ENCODE assay signal across 13 mouse cellular contexts in the genomic region with DNA sequence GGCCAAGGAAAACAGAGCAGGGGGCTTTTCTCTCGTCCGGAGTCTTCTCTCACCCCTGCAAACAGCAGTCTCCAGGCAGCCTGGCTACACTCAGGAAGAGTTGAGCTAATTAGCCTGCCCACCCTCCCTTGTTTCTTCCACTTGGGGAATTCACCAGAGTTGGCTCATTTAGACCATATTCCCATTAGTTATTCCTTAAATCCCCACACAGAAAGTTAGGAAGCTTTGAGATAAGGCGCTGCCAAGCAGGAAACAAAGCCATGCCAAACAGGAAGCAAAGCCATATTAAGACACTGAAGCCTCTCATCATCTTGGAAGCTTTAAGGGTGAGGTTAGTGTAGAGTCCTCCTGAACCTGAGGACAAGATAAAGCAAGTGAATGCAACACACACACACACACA. TPM values are rescaled to one million over a fixed set of nuclear protein-coding genes. Genes with fewer than 3 reads are reported as not detected.
A peak's percentile ranks its signal among the peaks of the same experiment; 100 is the strongest.
DNase-seq lines count a peak whose midpoint lies in the region; ATAC-seq and TF ChIP-seq lines count a peak whose summit lies in the region.
"Had no signal": no experiment of that assay in that cellular context is flagged by ENCODE, and none has a peak within 500 bp of the region (broad histone marks: within the 10 kb centered on the region; RNA-seq: fewer than 3 reads in every experiment).

No protein-coding gene starts in this region.

- no peaks in the 10 kb centered on the region for H3K27me3 ChIP-seq in heart, embryonic 14.5 days (ENCODE audit: control insufficient read depth, insufficient read depth, low read length)
- no peaks in the 10 kb centered on the region for H3K27me3 ChIP-seq in kidney, embryonic 16.5 days (ENCODE audit: insufficient read depth, low read length)
- no peaks in the 10 kb centered on the region for H3K27me3 ChIP-seq in lung, embryonic 16.5 days (ENCODE audit: control insufficient read depth, insufficient read depth, low read depth, low read length)
- H3K27me3 ChIP-seq in cerebellum, adult 2 months (ENCODE audit: control insufficient read depth, insufficient read depth, low read length): no peaks in the 10 kb centered on the region
- H3K27me3 ChIP-seq: embryonic facial prominence, embryonic 12.5 days had no signal

- TF ChIP-seq CTCF in cerebellum, adult 2 months (IDR thresholded peaks at IDR 0.05; ENCODE audit: borderline replicate concordance, insufficient read depth, low read depth, low read length): no peak

- H3K27ac ChIP-seq in heart, embryonic 14.5 days (replicated peaks in 1 of 2; ENCODE audit: control insufficient read depth in 1 of 2, insufficient read depth in 1 of 2, low read depth in 2 of 2, low read length in 2 of 2): 0 out of 4 replicates have a peak overlapping the region, but pooled peaks of 1 of the 2 experiments have one; percentile 38
- no peak overlapping the region for H3K27ac ChIP-seq in kidney, embryonic 16.5 days (ENCODE audit: low read length)
- no peak overlapping the region for H3K27ac ChIP-seq in lung, embryonic 16.5 days (ENCODE audit: low read length)
- H3K27ac ChIP-seq in cerebellum, adult 2 months (ENCODE audit: insufficient read depth, low read length): no peak overlapping the region
- H3K27ac ChIP-seq: embryonic facial prominence, embryonic 12.5 days had no signal

- no peak overlapping the region for H3K4me2 ChIP-seq in heart, embryonic 14.5 days (ENCODE audit: low read length)
- H3K4me2 ChIP-seq in kidney, embryonic 16.5 days (replicated peaks; ENCODE audit: low read depth, low read length): no peak overlapping the region
- H3K4me2 ChIP-seq in lung, embryonic 16.5 days (ENCODE audit: low read depth, low read length): no peak overlapping the region
- H3K4me2 ChIP-seq: embryonic facial prominence, embryonic 12.5 days had no signal

- no peak overlapping the region for H3K4me3 ChIP-seq in heart, embryonic 14.5 days (ENCODE audit: control insufficient read depth in 1 of 2, insufficient read depth in 1 of 2, low read depth in 1 of 2, low read length in 2 of 2)
- no peak overlapping the region for H3K4me3 ChIP-seq in kidney, embryonic 16.5 days (ENCODE audit: low read length)
- H3K4me3 ChIP-seq in lung, embryonic 16.5 days (ENCODE audit: low read length): no peak overlapping the region
- no peak overlapping the region for H3K4me3 ChIP-seq in cerebellum, adult 2 months (replicated peaks; ENCODE audit: insufficient read depth, low read depth, low read length)
- H3K4me3 ChIP-seq: embryonic facial prominence, embryonic 12.5 days had no signal

- H3K4me1 ChIP-seq in heart, embryonic 14.5 days (ENCODE audit: control insufficient read depth in 2 of 2, insufficient read depth in 2 of 2, low read length in 2 of 2): peaks cover 5 to 9% of the 10 kb centered on the region in 2 experiments
- no peaks in the 10 kb centered on the region for H3K4me1 ChIP-seq in kidney, embryonic 16.5 days (ENCODE audit: insufficient read depth, low read length)
- no peaks in the 10 kb centered on the region for H3K4me1 ChIP-seq in lung, embryonic 16.5 days (replicated peaks; ENCODE audit: control insufficient read depth, insufficient read depth, low read length)
- H3K4me1 ChIP-seq in cerebellum, adult 2 months (ENCODE audit: control insufficient read depth, insufficient read depth, low read length): no peaks in the 10 kb centered on the region
- H3K4me1 ChIP-seq: embryonic facial prominence, embryonic 12.5 days had no signal

- ATAC-seq in heart, embryonic 14.5 days (ENCODE audit: insufficient number of reproducible peaks, insufficient read depth, low FRiP score, low read depth): peak; percentile 64
- peak; percentile 51; the same call in 1 of the 2 replicates for ATAC-seq in kidney, embryonic 16.5 days (ENCODE audit: low FRiP score, low TSS enrichment)
- peak; percentile 52 for ATAC-seq in lung, embryonic 16.5 days (ENCODE audit: low read depth)
- ATAC-seq: forebrain, postnatal 0 days had no signal

- no peak for TF ChIP-seq POLR2A in cerebellum, adult 2 months (IDR thresholded peaks at IDR 0.05; ENCODE audit: borderline replicate concordance, insufficient read depth, low read length)

- 42% methylated on average over 3 of the region's 3 CpGs for WGBS in heart, embryonic 14.5 days
- 58% methylated on average over 3 of the region's 3 CpGs for WGBS in kidney, embryonic 16.5 days
- 37% methylated on average over 3 of the region's 3 CpGs for whole genome bisulfite sequencing in lung, embryonic 16.5 days
- WGBS in cerebellum, adult 2 months: 53% methylated on average over 3 of the region's 3 CpGs

- H3K9me3 ChIP-seq in heart, embryonic 14.5 days (ENCODE audit: control insufficient read depth, low read length): no peaks in the 10 kb centered on the region
- H3K9me3 ChIP-seq in kidney, embryonic 16.5 days (ENCODE audit: low read length): no peaks in the 10 kb centered on the region
- H3K9me3 ChIP-seq in lung, embryonic 16.5 days (ENCODE audit: control insufficient read depth, low read length): no peaks in the 10 kb centered on the region
- H3K9me3 ChIP-seq: embryonic facial prominence, embryonic 12.5 days had no signal

- no peak overlapping the region for H3K9ac ChIP-seq in heart, embryonic 14.5 days (ENCODE audit: low read length)
- no peak overlapping the region for H3K9ac ChIP-seq in kidney, embryonic 16.5 days (replicated peaks; ENCODE audit: low read length)
- no peak overlapping the region for H3K9ac ChIP-seq in lung, embryonic 16.5 days (ENCODE audit: low read length)
- H3K9ac ChIP-seq: embryonic facial prominence, embryonic 12.5 days; forebrain, postnatal 0 days had no signal

- peak; percentile 28 to 69 for DNase-seq in adrenal gland, adult (ENCODE audit: inconsistent age in 2 of 2, low spot score in 1 of 2)
- DNase-seq in adrenal gland, adult 18-20 months (ENCODE audit: low spot score in 2 of 2): no peak
- DNase-seq in cerebellum, adult 2 months: no peak
- no peak for DNase-seq in spleen, adult 18-20 months
- no peak for DNase-seq in cerebellum, adult 8-10 months
- DNase-seq: cerebellum, adult 18-20 months; forebrain, postnatal 0 days had no signal

- H3K36me3 ChIP-seq in heart, embryonic 14.5 days (ENCODE audit: control insufficient read depth, insufficient read depth, low read length): no peaks in the 10 kb centered on the region
- no peaks in the 10 kb centered on the region for H3K36me3 ChIP-seq in kidney, embryonic 16.5 days (ENCODE audit: insufficient read depth, low read length)
- H3K36me3 ChIP-seq in lung, embryonic 16.5 days (ENCODE audit: control insufficient read depth, insufficient read depth, low read length): no peaks in the 10 kb centered on the region
- H3K36me3 ChIP-seq: embryonic facial prominence, embryonic 12.5 days had no signal

RNA-seq across cellular contexts. Expression of gene Sele, which starts 4.5 kb away (rescaled TPM):
- 1 to 10 TPM; 5.6 to 8.0 TPM for total RNA-seq in adrenal gland, adult 18-20 months (2021)
- polyA plus RNA-seq in heart, embryonic 14.5 days (2014; fragmentation: Nextera tagmentation; extraction: Ambion mirVana): 1.9 and 2.2 TPM in 2 replicates
- 0.09 and 0.10 TPM in 2 replicates for polyA plus RNA-seq in kidney, embryonic 16.5 days (2015; fragmentation: Nextera tagmentation; extraction: Ambion mirVana)
- 0.06 TPM in 1 of 2 replicates, not detected in the other for polyA plus RNA-seq in lung, embryonic 16.5 days (2015; fragmentation: Nextera tagmentation; extraction: Ambion mirVana)
- 0.05 TPM in 1 of 2 replicates, not detected in the other for polyA plus RNA-seq in cerebellum, adult 2 months (2012; rRNA removed)
- total RNA-seq: ES-E14; forebrain, postnatal 0 days had no signal
- polyA plus RNA-seq: embryonic facial prominence, embryonic 12.5 days; forebrain, postnatal 0 days; large intestine, adult 2 months had no signal

RNA-seq across cellular contexts. Expression of gene Sell, which starts 18.2 kb away (rescaled TPM):
- total RNA-seq in adrenal gland, adult 18-20 months (2021): 1 to 10 TPM in 1 of 2 experiments, under 1 TPM in 1; 0.27 to 1.0 TPM
- polyA plus RNA-seq in heart, embryonic 14.5 days (2014; fragmentation: Nextera tagmentation; extraction: Ambion mirVana): 0.34 TPM in 1 of 2 replicates, not detected in the other
- polyA plus RNA-seq in kidney, embryonic 16.5 days (2015; fragmentation: Nextera tagmentation; extraction: Ambion mirVana): 0.40 and 0.41 TPM in 2 replicates
- polyA plus RNA-seq in lung, embryonic 16.5 days (2015; fragmentation: Nextera tagmentation; extraction: Ambion mirVana): 2.5 and 5.4 TPM in 2 replicates
- polyA plus RNA-seq in cerebellum, adult 2 months (2012; rRNA removed): 0.15 and 0.27 TPM in 2 replicates

RNA-seq across cellular contexts. Expression of gene Mettl18, which starts 48.9 kb away (rescaled TPM):
- 1 to 10 TPM; 4.2 to 4.4 TPM for total RNA-seq in adrenal gland, adult 18-20 months (2021)
- polyA plus RNA-seq in heart, embryonic 14.5 days (2014; fragmentation: Nextera tagmentation; extraction: Ambion mirVana): 6.0 and 6.3 TPM in 2 replicates
- 10.5 and 11.1 TPM in 2 replicates for polyA plus RNA-seq in kidney, embryonic 16.5 days (2015; fragmentation: Nextera tagmentation; extraction: Ambion mirVana)
- polyA plus RNA-seq in lung, embryonic 16.5 days (2015; fragmentation: Nextera tagmentation; extraction: Ambion mirVana): 10.5 and 11.0 TPM in 2 replicates
- 4.0 and 4.2 TPM in 2 replicates for polyA plus RNA-seq in cerebellum, adult 2 months (2012; rRNA removed)

RNA-seq across cellular contexts. Expression of gene BC055324, which starts 49.0 kb away (rescaled TPM):
- 1 to 10 TPM in 1 of 2 experiments, under 1 TPM in 1; 0.93 to 1.8 TPM for total RNA-seq in adrenal gland, adult 18-20 months (2021)
- 13.6 and 14.3 TPM in 2 replicates for polyA plus RNA-seq in heart, embryonic 14.5 days (2014; fragmentation: Nextera tagmentation; extraction: Ambion mirVana)
- polyA plus RNA-seq in kidney, embryonic 16.5 days (2015; fragmentation: Nextera tagmentation; extraction: Ambion mirVana): 29.2 and 29.4 TPM in 2 replicates
- 21.0 and 23.7 TPM in 2 replicates for polyA plus RNA-seq in lung, embryonic 16.5 days (2015; fragmentation: Nextera tagmentation; extraction: Ambion mirVana)
- 1.2 and 1.8 TPM in 2 replicates for polyA plus RNA-seq in cerebellum, adult 2 months (2012; rRNA removed)

Comparison
In these comparisons a context has a peak if more than half of its experiments do, and no peak if none do; other contexts are left out.
1. DNase-seq: peak in adrenal gland, adult (2 of 2); none in adrenal gland, adult 18-20 months (0 of 2), cerebellum, adult 2 months (0 of 2), spleen, adult 18-20 months (0 of 2) and cerebellum, adult 8-10 months (single experiment).
2. Peak in every context shown above with its lines, with median percentiles within 50 percentile points of each other: ATAC-seq.